Mouse (Mus musculus) urinary bladder, adult 18-20 months (tissue): ENCODE data around the gene D930048N14Rik.

ENCODE experiments used
- DNase-seq, 2 experiments: peaks; one replicate each; pipeline ENCODE4 v3.0.0; 2022; ENCODE audit warnings: low spot score in 2 of 2, mixed read lengths in 2 of 2

Gene D930048N14Rik

GRCm38 (mm10) chr11:51702831-51703230, 52.1 kb downstream of the D930048N14Rik start:
- DNase-seq: no peak

GRCm38 (mm10) chr11:51703379-51703998, 52.7 kb downstream of the D930048N14Rik start:
- DNase-seq: no peak

- no peak for DNase-seq
Measured at GRCm38 (mm10) chr11:51706451-51706850, 55.7 kb downstream of the D930048N14Rik start.

DNA sequence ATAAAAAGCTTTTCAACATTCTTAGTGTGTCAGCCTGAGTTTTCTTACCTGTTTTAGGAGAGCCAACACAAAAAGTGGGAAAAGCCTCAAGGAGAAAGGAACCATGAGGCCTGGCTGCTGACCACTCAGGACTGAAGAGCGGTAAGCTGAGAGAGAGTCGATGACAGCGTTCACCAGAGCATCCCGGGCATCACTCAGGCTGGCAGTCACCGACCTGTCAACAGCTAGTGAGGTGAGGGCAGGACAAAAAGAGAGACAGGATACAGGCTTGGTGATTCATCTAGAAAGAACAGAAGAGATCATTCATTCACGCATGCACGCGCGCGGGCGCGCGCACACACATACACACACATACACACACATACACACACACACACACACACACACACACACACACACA, 56.3 kb downstream of the D930048N14Rik start:
- no peak for DNase-seq
